Mouse (Mus musculus): Measurements from ENCODE around the gene Dpep2nb.

DNA sequence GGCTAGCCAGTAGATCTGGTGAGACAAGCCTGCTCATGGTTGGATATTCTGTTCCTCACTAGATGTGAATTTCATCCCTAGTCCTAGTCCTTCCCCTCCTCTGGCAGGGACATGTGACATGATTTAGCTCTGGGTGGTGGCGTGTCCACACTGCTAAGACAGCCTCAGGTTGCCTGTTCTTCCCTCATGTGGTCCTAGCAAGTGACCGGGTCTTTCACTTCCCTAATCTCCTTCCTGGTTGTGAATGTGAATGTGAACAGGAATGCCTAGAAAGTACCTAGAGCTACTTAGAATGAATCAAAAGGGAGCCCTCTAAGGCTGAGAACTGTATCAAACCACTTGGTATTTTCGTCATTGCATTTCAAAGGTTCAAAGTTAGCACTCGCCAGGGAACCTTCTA, 33.8 kb upstream of the Dpep2nb start:
- TF ChIP-seq FLI1 (IDR thresholded peaks at IDR 0.05; ENCODE audit: low read length) (no peak), GATA1 (IDR thresholded peaks at IDR 0.05; ENCODE audit: borderline replicate concordance, low read length) (no peak)

All from megakaryocyte, embryonic 14.5 days (primary cell).